Mouse (Mus musculus) natural killer cell, adult 2 months (primary cell): ENCODE measurements around the gene Pdss2.
"Not testable (repeated sequence)": the region's sequence is repeated elsewhere in the genome, so short reads cannot be mapped to it uniquely, and the experiment has no call there.

Source experiments
- DNase-seq, 2 experiments: peaks; one replicate each; pipeline ENCODE4 v3.0.0; 2022; ENCODE audit warnings: low spot score in 2 of 2

Pdss2 gene

DNA sequence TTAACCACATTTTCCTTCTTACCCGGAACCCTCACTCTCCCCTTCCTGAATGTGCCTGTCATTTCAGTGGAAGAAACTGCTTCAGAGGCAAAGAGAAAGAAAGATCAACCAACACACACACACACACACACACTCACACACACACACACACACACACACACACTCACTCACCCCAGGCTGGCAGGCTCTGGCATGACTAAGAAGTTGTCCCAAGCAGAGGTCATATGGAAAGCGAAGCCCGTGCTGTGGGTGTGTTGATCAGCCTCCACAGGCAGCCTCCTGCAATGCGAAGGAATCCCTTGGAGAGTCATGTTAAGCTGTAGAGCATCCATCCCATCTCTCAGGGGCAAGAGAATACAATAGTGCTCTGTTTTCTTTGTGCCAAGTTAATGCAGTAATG lies 154.0 kb downstream of the Pdss2 start:
- DNase-seq = no peak

DNA sequence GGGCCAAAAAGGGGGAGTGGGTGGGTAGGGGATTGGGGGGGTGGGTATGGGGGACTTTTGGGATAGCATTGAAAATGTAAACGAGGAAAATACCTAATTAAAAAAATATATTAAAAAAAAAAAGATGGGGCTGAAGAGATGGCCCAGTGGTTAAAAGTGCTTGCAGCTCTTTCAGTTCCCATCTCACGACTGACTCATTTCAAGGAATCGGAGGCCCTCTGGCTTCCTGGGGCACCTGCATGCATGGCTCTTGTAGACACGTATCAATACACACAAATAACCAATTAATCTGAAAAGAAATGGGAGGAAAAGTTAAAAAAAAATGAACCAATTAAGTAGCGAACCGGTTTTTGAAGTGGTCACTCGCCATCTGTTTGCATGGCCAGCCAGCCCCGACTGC lies 155.5 kb downstream of the Pdss2 start:
- DNase-seq = no peak

DNA sequence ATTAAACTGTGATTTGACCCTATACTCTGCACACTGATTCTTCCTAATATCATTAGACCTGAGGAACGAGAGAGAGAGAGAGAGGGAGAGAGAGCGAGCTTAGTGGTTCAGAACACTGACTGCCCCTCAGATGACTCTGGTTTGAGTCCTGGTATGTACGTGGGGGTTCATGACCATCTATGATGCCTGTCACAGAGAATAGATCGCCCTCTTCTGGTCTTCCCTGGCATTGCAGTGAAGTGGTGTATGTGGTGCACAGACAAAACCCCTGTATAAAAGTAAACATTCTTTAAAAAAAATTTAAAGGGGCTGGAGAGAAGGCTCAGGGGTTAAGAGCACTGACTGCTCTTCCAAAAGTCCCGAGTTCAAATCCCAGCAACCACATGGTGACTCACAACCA lies 157.0 kb downstream of the Pdss2 start:
- DNase-seq = peak; percentile 5 to 42

DNA sequence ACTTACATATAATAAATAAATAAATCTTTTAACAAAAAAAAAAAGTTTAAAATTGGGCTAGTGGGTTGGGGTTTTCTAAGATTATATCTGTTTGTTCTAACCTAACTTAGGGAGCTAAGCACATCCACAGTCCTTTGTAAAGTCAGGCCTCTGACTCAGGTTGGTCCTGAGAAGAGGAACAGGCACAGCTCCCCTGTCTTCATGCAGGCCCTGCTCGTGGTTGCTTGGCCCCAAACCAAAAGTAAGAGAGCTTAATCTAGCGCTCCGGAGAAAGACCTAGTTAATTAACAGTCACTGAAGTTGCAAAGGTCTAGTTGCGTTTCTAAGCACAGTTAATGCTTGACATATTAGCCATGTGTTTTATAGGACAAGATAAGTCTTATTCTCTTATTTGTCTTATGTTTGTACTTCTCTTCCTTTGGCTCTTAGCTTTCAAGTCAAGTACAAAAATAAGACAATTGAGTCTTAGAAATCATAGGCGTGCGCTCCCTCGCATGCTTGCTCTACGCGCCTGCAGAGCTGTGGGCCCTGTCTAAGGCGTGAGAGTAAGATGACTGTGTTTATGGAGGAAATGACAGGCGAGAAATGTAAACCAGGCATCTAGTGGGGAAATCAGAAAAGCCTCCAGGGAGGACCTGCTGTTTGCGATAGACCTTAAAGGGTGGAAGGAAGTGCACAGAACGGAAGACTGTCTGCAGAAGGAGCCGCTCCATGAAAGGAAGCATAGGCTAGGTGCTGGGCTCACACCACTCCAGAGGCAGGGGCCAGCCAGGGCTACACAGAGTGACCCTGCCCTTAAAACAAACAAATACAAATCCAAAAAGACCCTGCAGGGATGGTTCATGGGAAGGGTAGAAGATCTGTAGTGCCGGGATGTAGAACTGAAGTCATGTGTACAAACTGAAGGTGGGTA lies 157.7 kb downstream of the Pdss2 start:
- no peak for DNase-seq

DNA sequence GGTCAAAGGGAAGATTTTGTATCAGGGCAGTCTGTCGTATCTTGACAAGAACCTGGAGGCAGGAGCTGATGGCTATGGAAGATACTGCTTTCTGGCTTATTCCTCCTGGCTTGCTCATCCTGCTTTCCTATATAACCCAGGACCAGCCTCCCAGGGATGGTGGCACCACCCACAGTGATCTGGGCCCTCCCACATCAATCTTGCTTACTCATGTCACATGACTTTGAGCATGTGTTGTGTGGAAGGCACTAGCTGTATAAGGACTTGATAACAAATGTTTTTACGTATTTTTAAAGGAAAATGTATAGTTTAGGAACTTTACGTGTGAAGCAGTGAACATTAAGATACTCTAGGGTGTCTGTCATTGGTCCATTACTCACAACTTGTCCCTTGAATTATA lies 161.4 kb downstream of the Pdss2 start:
- DNase-seq = no peak

DNA sequence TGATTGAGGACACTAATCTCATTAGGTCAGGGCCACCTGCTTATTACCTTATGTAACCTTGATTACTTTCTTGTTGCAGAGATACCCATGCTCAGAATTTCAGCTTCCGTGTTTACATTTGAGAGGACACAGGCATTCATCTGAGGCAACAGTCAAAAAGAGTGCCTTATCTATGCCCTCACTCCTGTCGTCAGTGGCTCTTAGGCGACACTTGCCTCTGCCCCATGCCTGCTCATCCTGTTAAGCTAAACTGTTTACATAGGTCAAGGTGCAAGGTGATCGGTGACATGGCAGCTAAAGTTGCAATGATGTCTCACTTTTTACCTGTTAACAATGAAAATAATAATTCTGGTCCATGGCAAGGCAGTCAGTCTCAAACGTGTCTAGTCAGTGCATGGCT lies 163.3 kb downstream of the Pdss2 start:
- no peak for DNase-seq

GRCm38 (mm10) chr10:43392921-43393320 lies 171.6 kb downstream of the Pdss2 start:
- no peak for DNase-seq

GRCm38 (mm10) chr10:43393818-43394217 lies 172.5 kb downstream of the Pdss2 start:
- no peak for DNase-seq

- no peak for DNase-seq
These were observed 174.5 kb downstream of the Pdss2 start for GRCm38 (mm10) chr10:43395824-43396223.

DNA sequence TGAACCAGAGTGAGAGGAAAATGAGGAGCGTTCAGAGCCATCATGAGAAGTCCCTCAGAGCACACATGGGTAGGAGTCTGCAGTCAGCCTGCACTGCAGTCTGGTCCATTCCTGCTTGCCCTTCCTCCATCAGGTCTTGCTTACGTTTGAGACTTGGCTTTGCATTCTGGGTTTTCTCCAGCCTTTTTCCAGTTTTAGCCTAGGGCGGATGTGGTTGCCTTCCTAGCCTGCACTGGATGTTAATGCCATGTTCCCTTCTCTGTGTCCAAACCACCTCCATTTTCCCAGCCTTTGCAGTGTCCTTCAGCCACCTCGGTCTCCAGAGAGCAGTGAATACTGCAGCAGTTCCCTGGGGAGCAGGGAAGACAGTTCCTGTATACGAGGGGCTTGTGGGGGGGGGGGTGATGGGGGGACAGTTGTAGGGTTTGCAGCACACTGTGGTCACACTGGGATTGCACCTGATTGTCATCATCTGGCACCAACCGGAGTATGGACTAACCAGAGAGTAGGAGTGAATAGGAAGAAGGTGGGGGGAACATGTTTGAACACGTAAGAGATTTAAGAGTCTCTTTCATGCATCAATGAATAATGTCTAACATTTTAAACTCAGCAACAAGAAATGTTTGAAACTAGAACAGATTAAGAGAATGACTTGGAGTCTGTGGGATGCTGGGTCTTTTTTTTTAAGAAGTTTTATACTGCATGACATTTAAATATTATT lies 178.5 kb downstream of the Pdss2 start:
- DNase-seq = no peak

- no peak for DNase-seq
These were observed 184.8 kb downstream of the Pdss2 start for GRCm38 (mm10) chr10:43406107-43406506.

DNA sequence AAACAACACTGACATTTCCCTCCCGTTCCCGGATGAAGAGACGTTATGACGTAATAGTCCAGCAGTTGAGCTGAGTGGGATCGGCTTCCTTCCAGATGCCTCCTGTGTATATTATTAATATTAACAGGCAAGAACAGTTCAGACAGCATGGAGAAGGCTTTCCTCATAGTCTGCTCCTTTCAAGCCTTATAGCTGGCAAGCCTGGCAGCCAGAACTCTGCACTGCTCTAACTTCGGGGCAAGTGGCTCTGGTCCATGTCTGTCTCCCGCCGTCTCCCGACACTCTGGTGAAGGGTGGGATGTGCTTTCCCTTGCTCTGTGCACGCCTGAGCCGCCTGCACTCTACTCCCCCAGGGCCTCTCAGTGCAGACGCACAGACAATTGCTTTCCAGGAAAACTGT lies 185.6 kb downstream of the Pdss2 start:
- DNase-seq = no peak

DNA sequence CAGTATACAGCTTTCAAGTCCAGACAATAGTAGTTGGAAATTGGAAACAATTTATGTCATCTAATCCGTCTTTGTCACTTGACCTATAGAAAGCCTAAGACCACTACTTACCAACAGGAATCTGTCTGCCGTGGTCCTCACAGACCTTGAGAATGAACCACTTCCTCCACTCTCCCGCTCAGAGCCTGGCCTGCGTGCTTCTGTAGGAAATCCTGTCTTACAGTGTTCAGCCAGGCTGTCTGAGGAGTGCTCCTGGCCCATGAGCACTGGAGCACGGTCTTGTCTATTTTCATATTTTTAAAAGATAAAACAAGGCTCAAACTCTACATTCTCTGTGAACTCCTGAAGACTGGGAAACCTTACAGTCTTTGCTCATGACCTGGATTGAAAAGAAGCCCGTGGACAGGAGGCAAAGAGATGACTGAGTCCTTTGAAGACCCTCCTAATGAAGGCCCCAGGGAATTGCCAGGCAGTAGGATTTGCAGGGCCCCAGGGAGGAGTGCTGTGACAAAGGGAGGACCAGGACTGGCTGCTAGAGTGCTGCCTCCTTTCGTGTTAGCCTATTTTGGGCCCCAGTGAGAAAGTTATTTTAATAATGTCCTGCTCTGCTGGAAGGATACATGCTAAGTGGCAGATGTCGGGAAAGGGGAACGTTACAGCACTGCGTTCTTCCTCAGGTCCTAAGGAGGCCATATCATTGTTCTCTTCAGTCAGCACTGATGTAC lies 188.4 kb downstream of the Pdss2 start:
- no peak for DNase-seq

DNA sequence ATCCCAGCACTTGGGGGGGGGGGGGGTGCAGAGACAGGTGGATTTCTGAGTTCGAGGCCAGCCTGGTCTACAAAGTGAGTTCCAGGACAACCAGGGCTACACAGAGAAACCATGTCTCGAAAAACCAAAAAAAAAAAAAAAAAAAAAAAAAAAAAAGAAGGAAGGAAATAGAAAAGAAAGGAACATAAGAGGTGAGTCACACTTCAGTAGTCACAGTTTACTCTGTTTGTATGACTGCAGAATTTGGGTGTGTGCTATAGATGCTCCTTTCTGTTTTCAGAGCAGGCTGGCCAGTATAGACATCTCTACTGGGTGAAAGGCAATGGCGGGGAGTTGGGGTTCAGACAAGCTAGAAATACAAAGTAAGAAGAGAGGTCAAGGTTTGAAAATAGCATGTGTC lies 189.9 kb downstream of the Pdss2 start:
- not testable (repeated sequence) for DNase-seq

DNA sequence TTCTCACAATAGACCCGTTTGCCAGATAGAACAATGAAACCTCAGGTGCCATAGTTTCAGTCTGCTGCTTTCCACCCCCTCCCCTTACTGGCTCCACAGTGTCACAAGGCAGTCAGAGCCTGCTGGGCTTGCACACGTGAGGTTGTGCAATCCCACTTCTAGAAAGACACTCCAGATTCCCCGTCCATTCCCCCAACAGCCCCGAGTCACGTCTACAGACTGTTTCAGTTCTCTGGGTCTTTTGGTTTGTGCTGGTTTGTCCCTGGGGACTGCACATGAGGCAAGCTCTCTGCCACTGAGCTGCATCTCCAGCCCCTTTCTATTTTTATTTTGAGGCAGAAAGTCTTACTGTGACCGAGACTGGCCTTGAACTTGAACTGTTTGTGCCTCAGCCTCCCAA lies 196.1 kb downstream of the Pdss2 start:
- DNase-seq = no peak

DNA sequence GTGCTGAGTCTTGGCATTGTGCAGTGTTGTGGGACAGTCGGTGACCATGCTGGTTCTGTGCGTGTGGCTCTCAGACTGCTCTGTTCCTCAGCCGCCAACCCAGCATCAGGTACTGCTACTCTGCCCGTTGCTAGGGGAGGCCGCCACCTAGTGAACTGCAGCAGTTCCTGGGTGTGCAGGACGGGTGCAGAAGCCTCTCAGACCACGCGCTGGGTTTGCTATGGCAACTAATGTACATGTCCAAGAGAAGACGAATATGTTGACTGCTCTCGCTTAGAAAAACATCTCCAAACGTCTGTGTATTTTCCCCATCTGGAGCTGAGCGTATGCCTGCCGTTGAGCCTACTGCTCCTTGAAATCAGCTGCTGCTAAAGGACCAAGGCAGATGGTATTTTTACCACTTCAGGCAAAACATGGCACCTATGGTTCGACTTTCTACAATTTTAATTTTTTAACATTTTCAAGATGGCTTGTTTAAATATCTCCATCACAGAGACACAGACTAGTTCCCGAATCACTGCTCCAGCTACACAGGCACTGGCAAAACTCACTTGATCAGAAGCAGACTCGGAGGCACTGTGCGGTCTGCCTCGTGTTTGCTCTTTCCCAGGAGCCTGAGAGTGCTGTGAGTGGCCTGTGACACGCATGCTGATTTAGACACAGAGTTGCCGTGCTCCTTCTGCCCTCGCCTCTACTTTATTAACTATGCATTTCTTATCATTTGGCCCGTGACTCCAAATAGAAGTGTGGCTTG lies 199.6 kb downstream of the Pdss2 start:
- DNase-seq = no peak

GRCm38 (mm10) chr10:43422061-43422770 lies 200.9 kb downstream of the Pdss2 start:
- no peak for DNase-seq

DNA sequence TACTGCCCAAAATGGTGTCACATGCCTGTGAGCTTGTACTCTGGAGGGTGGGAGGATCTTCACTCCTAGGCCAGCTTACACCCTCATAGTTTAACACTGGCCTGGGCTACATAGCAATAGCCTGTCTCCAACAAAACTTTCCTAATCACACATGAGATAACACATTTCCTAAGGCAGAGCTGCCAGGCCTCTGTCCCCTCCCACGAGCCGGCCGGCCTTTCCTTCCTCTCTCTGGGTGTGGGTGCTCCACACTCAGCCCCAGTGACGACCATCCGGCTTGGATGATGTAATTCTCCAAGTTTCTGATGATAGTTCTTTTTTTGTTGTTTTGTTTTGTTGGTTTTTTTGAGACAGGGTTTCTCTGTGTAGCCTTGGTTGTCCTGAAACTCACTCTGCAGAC lies 203.3 kb downstream of the Pdss2 start:
- DNase-seq = no peak

- DNase-seq = no peak
These were observed 209.3 kb downstream of the Pdss2 start for GRCm38 (mm10) chr10:43430606-43431005.

DNA sequence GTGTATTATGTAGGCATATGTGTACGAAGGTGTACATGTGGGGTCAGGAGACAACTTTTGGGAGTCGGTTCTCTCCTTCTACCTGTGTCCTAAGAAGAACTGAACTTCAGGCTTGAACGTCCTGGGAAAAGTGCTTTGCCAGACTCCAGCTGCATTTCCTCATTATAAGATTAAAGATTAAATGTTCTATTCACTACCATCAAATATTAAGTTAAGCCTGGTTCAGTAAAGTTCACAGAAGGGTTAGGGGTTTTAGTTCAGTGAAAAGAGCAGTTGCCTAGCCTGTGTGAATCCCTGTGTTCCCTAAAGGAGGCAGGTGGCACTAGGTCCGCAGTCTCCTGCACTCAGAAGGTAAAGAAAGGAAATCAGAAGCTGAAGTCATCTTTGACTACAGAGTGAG lies 213.0 kb downstream of the Pdss2 start:
- no peak for DNase-seq

DNA sequence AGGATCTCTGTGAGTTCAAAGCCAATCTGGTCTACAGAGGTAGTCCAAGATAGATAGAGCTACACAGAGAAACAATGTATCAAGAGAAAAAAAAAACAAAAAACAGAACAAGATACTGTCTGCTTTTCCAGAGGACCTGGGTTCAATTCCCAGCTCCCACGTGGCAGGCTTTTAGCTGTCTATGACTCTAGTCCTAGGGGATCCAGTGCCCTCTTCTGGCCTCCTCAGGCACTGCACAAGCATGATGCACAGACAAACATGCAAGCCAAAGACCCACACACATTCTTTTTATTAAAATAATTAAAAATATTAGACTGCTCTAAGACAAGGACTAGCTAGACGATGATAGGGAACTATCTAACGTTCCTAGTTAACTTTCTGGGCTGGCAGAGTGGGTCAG lies 214.5 kb downstream of the Pdss2 start:
- no peak for DNase-seq
